20 mouse cellular contexts compared by ENCODE assay signal in genomic region chr6:99107674-99108073, GRCm38 (mm10).
A peak's percentile ranks its signal among the peaks of the same experiment; 100 is the strongest.
DNase-seq lines count a peak whose midpoint lies in the region; ATAC-seq and TF ChIP-seq lines count a peak whose summit lies in the region.
"Had no signal": no experiment of that assay in that cellular context is flagged by ENCODE, and none has a peak within 500 bp of the region (broad histone marks: within the 10 kb centered on the region; RNA-seq: fewer than 3 reads in every experiment).

No protein-coding gene starts in this region.

- TF ChIP-seq CTCF in liver, embryonic 14.5 days (IDR thresholded peaks at IDR 0.05; ENCODE audit: low read depth), result no peak
- no peak for TF ChIP-seq CTCF in spleen, adult 2 months (IDR thresholded peaks at IDR 0.05; ENCODE audit: extremely low read depth, insufficient read depth, insufficient read length, insufficient replicate concordance)
- no peak for TF ChIP-seq CTCF in G1E (IDR thresholded peaks at IDR 0.05; ENCODE audit: low read depth, low read length)

- no peak for DNase-seq in liver, embryonic 14.5 days (ENCODE audit: low read depth in 3 of 3, low spot score in 3 of 3)
- DNase-seq in liver, result no peak
- no peak for DNase-seq in spleen, adult 2 months (ENCODE audit: low read depth in 1 of 2, low spot score in 2 of 2)
- no peak for DNase-seq in spleen, postnatal 36 days (ENCODE audit: low spot score in 2 of 2)
- DNase-seq in G1E (ENCODE audit: low spot score), result no peak
- no peak for DNase-seq in Muller cell, postnatal 12 days (ENCODE audit: inconsistent ontology term)
- no peak for DNase-seq in cerebellum, adult 9-10 months
- DNase-seq: adrenal gland, adult 2 months; adrenal gland, postnatal 10 days; adrenal gland, postnatal 25 days; cerebellum, adult 11 months; cerebellum, adult 18-20 months; cerebellum, adult 8-10 months; cerebellum, postnatal 10 days; cerebellum, postnatal 25 days; forebrain, postnatal 0 days had no signal

- H3K9ac ChIP-seq in liver, embryonic 14.5 days (replicated peaks), result no peak overlapping the region
- H3K9ac ChIP-seq: embryonic facial prominence, embryonic 12.5 days; forebrain, embryonic 13.5 days; forebrain, embryonic 15.5 days; forebrain, postnatal 0 days had no signal

- H3K27me3 ChIP-seq in liver, embryonic 14.5 days (ENCODE audit: control insufficient read depth, insufficient read depth, low read length), result no peaks in the 10 kb centered on the region
- H3K27me3 ChIP-seq in spleen, adult 2 months (ENCODE audit: control insufficient read depth, insufficient read depth, low read length), result no peaks in the 10 kb centered on the region
- H3K27me3 ChIP-seq in G1E (ENCODE audit: insufficient read depth, low read length), result no peaks in the 10 kb centered on the region
- H3K27me3 ChIP-seq: embryonic facial prominence, embryonic 12.5 days; forebrain, embryonic 15.5 days had no signal

- no peak overlapping the region for H3K4me3 ChIP-seq in liver, embryonic 14.5 days (ENCODE audit: insufficient read depth in 1 of 2, low read depth in 2 of 2, low read length in 2 of 2)
- no peak overlapping the region for H3K4me3 ChIP-seq in spleen, adult 2 months (ENCODE audit: extremely low read depth, insufficient read depth, insufficient read length)
- peak overlapping the region; percentile 4; the same call in 1 of the 2 replicates for H3K4me3 ChIP-seq in G1E (ENCODE audit: low read depth, low read length)
- H3K4me3 ChIP-seq: embryonic facial prominence, embryonic 10.5 days; embryonic facial prominence, embryonic 12.5 days; forebrain, embryonic 13.5 days; forebrain, embryonic 15.5 days had no signal

- H3K9me3 ChIP-seq in liver, embryonic 14.5 days (ENCODE audit: control insufficient read depth, low read length), result no peaks in the 10 kb centered on the region
- no peaks in the 10 kb centered on the region for H3K9me3 ChIP-seq in G1E (replicated peaks)
- H3K9me3 ChIP-seq: embryonic facial prominence, embryonic 10.5 days; embryonic facial prominence, embryonic 12.5 days; forebrain, embryonic 13.5 days; forebrain, embryonic 15.5 days had no signal

- H3K4me2 ChIP-seq in liver, embryonic 14.5 days (ENCODE audit: low read depth), result no peak overlapping the region
- H3K4me2 ChIP-seq: embryonic facial prominence, embryonic 12.5 days; forebrain, embryonic 13.5 days; forebrain, embryonic 15.5 days had no signal

- 0 out of 2 replicates have a peak, but pooled peaks have one; percentile 26 for ATAC-seq in liver, embryonic 14.5 days (ENCODE audit: insufficient read depth)
- peak; percentile 41 for ATAC-seq in G1E (ENCODE audit: extremely low read depth, insufficient number of reproducible peaks, low FRiP score, poor library complexity, severe bottlenecking)
- ATAC-seq: forebrain, embryonic 13.5 days; forebrain, embryonic 15.5 days; forebrain, postnatal 0 days had no signal

- H3K36me3 ChIP-seq in liver, embryonic 14.5 days (replicated peaks; ENCODE audit: control insufficient read depth, insufficient read depth, low read depth), result no peaks in the 10 kb centered on the region
- peaks cover 14% of the 10 kb centered on the region for H3K36me3 ChIP-seq in spleen, adult 2 months (ENCODE audit: control insufficient read depth, insufficient read depth, low read length)
- H3K36me3 ChIP-seq in G1E (replicated peaks), result no peaks in the 10 kb centered on the region
- H3K36me3 ChIP-seq: embryonic facial prominence, embryonic 12.5 days; forebrain, embryonic 15.5 days had no signal

- 44% methylated on average over 6 of the region's 6 CpGs for WGBS in liver, embryonic 14.5 days (ENCODE audit: insufficient replicate concordance)
- WGBS in spleen, adult 2 months, result 83% methylated on average over 6 of the region's 6 CpGs

- H3K27ac ChIP-seq in liver, embryonic 14.5 days, result no peak overlapping the region
- peak overlapping the region; percentile 54 for H3K27ac ChIP-seq in spleen, adult 2 months (ENCODE audit: insufficient read depth, low read length)
- H3K27ac ChIP-seq: embryonic facial prominence, embryonic 10.5 days; embryonic facial prominence, embryonic 12.5 days; forebrain, embryonic 13.5 days; forebrain, embryonic 15.5 days had no signal

- no peak for TF ChIP-seq EP300 in liver, embryonic 14.5 days (IDR thresholded peaks at IDR 0.05; ENCODE audit: low read depth)

- TF ChIP-seq POLR2A in spleen, adult 2 months (IDR thresholded peaks at IDR 0.05; ENCODE audit: low read depth, low read length), result no peak

- peaks cover 15 to 32% of the 10 kb centered on the region in 2 experiments for H3K4me1 ChIP-seq in liver, embryonic 14.5 days (replicated peaks; ENCODE audit: control insufficient read depth in 2 of 2, insufficient read depth in 2 of 2, low read length in 1 of 2)
- H3K4me1 ChIP-seq in spleen, adult 2 months (ENCODE audit: control insufficient read depth, insufficient read depth, insufficient read length), result peaks cover 7% of the 10 kb centered on the region; the same call in 1 of the 2 replicates
- peaks cover 72% of the 10 kb centered on the region for H3K4me1 ChIP-seq in G1E (ENCODE audit: insufficient read depth, low read depth, low read length)
